Mouse (Mus musculus) myocyte (in vitro differentiated cells): Measurements from ENCODE around the gene Hectd3. TPM values are rescaled to one million over a fixed set of nuclear protein-coding genes. Genes with fewer than 3 reads are reported as not detected.
A peak's percentile ranks its signal among the peaks of the same experiment; 100 is the strongest.

ENCODE experiments used
- H3K27me3 ChIP-seq: one replicate; pipeline ENCODE4 v1.6.1; 2011; ENCODE audit not compliant: control insufficient read depth, insufficient read depth, insufficient read length
- H3K36me3 ChIP-seq: one replicate; pipeline ENCODE4 v1.6.1; 2011; ENCODE audit not compliant: control insufficient read depth, insufficient read depth
- H3K4me2 ChIP-seq: one replicate; pipeline ENCODE4 v1.6.1; 2011; ENCODE audit warnings: low read depth, control low read depth
- H3K4me3 ChIP-seq: one replicate; pipeline ENCODE4 v1.5.1; 2011; ENCODE audit warnings: mild to moderate bottlenecking, control low read depth, moderate library complexity
- H3K79me2 ChIP-seq: one replicate; pipeline ENCODE4 v1.6.1; 2011; ENCODE audit not compliant: control insufficient read depth, insufficient read depth
- H3ac ChIP-seq: one replicate; pipeline ENCODE4 v1.6.1; 2011; ENCODE audit not compliant: control insufficient read depth, insufficient read length
- CEBPB ChIP-seq: IDR thresholded peaks from 2 replicates; pipeline ENCODE4 v1.6.1; 2011; ENCODE audit warnings: mild to moderate bottlenecking, moderate library complexity; ENCODE audit not compliant: poor library complexity, insufficient read depth, severe bottlenecking
- E2F4 ChIP-seq: IDR thresholded peaks from one replicate; pipeline ENCODE4 v1.6.1; 2011; ENCODE audit warnings: mild to moderate bottlenecking, control low read depth, moderate library complexity; ENCODE audit not compliant: insufficient read depth
- MAX ChIP-seq: IDR thresholded peaks from one replicate; pipeline ENCODE4 v1.6.1; 2011; ENCODE audit warnings: low read depth, mild to moderate bottlenecking, control low read depth
- MYOD1 ChIP-seq, 3 experiments: IDR thresholded peaks; one replicate each; pipeline ENCODE4 v1.6.1; 2011; ENCODE audit warnings: control low read depth in 2 of 3, low read depth in 2 of 3, mild to moderate bottlenecking in 2 of 3, moderate library complexity in 1 of 3; ENCODE audit not compliant: insufficient read length in 2 of 3, control insufficient read depth in 1 of 3
- MYOG ChIP-seq, 3 experiments: IDR thresholded peaks; one replicate each; pipeline ENCODE4 v1.6.1; 2011; ENCODE audit warnings: control low read depth in 2 of 3, low read depth in 2 of 3, mild to moderate bottlenecking in 2 of 3; ENCODE audit not compliant: insufficient read length in 2 of 3, control insufficient read depth in 1 of 3, insufficient read depth in 1 of 3
- POLR2A ChIP-seq: IDR thresholded peaks from one replicate; pipeline ENCODE4 v1.6.1; 2011; ENCODE audit warnings: low read depth, mild to moderate bottlenecking, control low read depth, moderate library complexity; ENCODE audit not compliant: insufficient read length
- POLR2AphosphoS2 ChIP-seq: IDR thresholded peaks from one replicate; pipeline ENCODE4 v1.6.1; 2011; ENCODE audit warnings: low read depth, control low read depth; ENCODE audit not compliant: insufficient read length
- REST ChIP-seq: IDR thresholded peaks from one replicate; pipeline ENCODE4 v1.6.1; 2011; ENCODE audit warnings: mild to moderate bottlenecking, control low read depth, moderate library complexity; ENCODE audit not compliant: insufficient read depth, insufficient read length
- SRF ChIP-seq: IDR thresholded peaks from one replicate; pipeline ENCODE4 v1.6.1; 2011; ENCODE audit warnings: low read depth; ENCODE audit not compliant: control insufficient read depth, insufficient read length
- TCF12 ChIP-seq: IDR thresholded peaks from one replicate; pipeline ENCODE4 v1.6.1; 2011; ENCODE audit warnings: mild to moderate bottlenecking, control low read depth; ENCODE audit not compliant: poor library complexity, insufficient read depth, severe bottlenecking
- TCF3 ChIP-seq: IDR thresholded peaks from one replicate; pipeline ENCODE4 v1.6.1; 2011; ENCODE audit warnings: low read depth, control low read depth; ENCODE audit not compliant: insufficient read length
- USF1 ChIP-seq: IDR thresholded peaks from one replicate; pipeline ENCODE4 v1.6.1; 2011; ENCODE audit warnings: low read depth, mild to moderate bottlenecking, control low read depth, moderate library complexity
- polyA plus RNA-seq: library from polyadenylated mRNA; unstranded; fragments of >200 nt; fragmentation: generic; extraction: Trizol; gene quantifications from one replicate; pipeline ENCODE4 v1.2.1, GENCODE M21; 2012; ENCODE audit warnings: missing spikeins

Gene Hectd3
- polyA plus RNA-seq, 1 experiment, result 28.7 TPM

GRCm38 (mm10) chr4:116986400-116987121, 8.6 kb upstream of the Hectd3 start:
- Histone ChIP-seq H3K4me2 (no peak overlapping the region), H3K36me3 (peaks cover 9% of the 10 kb centered on the region), H3K4me3 (no peak overlapping the region), H3K27me3 (no peaks in the 10 kb centered on the region), H3K79me2 (no peaks in the 10 kb centered on the region), H3ac (no peak overlapping the region)
- peak in 2 of 3 experiments; percentile 94 to 95 for TF ChIP-seq MYOG (IDR thresholded peaks at IDR 0.05; ENCODE audit: control insufficient read depth in 1 of 3, insufficient read depth in 1 of 3, insufficient read length in 2 of 3, low read depth in 2 of 3)
- TF ChIP-seq TCF3, result peak; percentile 73
- no peak for TF ChIP-seq POLR2A
- TF ChIP-seq USF1, result no peak
- TF ChIP-seq MAX, result no peak
- TF ChIP-seq E2F4, result no peak
- TF ChIP-seq REST, result no peak
- TF ChIP-seq TCF12, result peak; percentile 17
- TF ChIP-seq MYOD1 (IDR thresholded peaks at IDR 0.05; ENCODE audit: control insufficient read depth in 1 of 3, insufficient read length in 2 of 3, low read depth in 2 of 3), result peak in 2 of 3 experiments; percentile 97 to 98
- TF ChIP-seq POLR2AphosphoS2, result no peak
- no peak for TF ChIP-seq CEBPB
- no peak for TF ChIP-seq SRF

- TF ChIP-seq POLR2A, result no peak
- TF ChIP-seq E2F4, result no peak
- TF ChIP-seq SRF, result no peak
- TF ChIP-seq POLR2AphosphoS2, result no peak
- TF ChIP-seq CEBPB, result no peak
- no peak for TF ChIP-seq MYOG (IDR thresholded peaks at IDR 0.05; ENCODE audit: control insufficient read depth in 1 of 3, insufficient read depth in 1 of 3, insufficient read length in 2 of 3, low read depth in 2 of 3)
- TF ChIP-seq MYOD1 (IDR thresholded peaks at IDR 0.05; ENCODE audit: control insufficient read depth in 1 of 3, insufficient read length in 2 of 3, low read depth in 2 of 3), result no peak
- TF ChIP-seq TCF12, result no peak
- no peak for TF ChIP-seq REST
- TF ChIP-seq MAX, result no peak
- TF ChIP-seq USF1, result no peak
- TF ChIP-seq TCF3, result no peak
- Histone ChIP-seq H3K27me3 (no peaks in the 10 kb centered on the region), H3K4me2 (no peak overlapping the region)
Measured at GRCm38 (mm10) chr4:116987122-116987456, 8.0 kb upstream of the Hectd3 start.

GRCm38 (mm10) chr4:116989731-116990130, 5.4 kb upstream of the Hectd3 start:
- TF ChIP-seq USF1 (no peak), MAX (no peak), SRF (no peak), POLR2A (no peak), TCF12 (no peak), REST (no peak), TCF3 (no peak), MYOG (IDR thresholded peaks at IDR 0.05; ENCODE audit: control insufficient read depth in 1 of 3, insufficient read depth in 1 of 3, insufficient read length in 2 of 3, low read depth in 2 of 3) (no peak), MYOD1 (IDR thresholded peaks at IDR 0.05; ENCODE audit: control insufficient read depth in 1 of 3, insufficient read length in 2 of 3, low read depth in 2 of 3) (no peak), POLR2AphosphoS2 (no peak), E2F4 (no peak), CEBPB (no peak)
- Histone ChIP-seq H3K4me2 (no peak overlapping the region), H3ac (no peak overlapping the region), H3K27me3 (no peaks in the 10 kb centered on the region), H3K36me3 (peaks cover 9% of the 10 kb centered on the region), H3K4me3 (no peak overlapping the region), H3K79me2 (no peaks in the 10 kb centered on the region)

More at GRCm38 (mm10) chr4:116987122-116987456, 8.0 kb upstream of the Hectd3 start:
- Histone ChIP-seq H3K79me2 (no peaks in the 10 kb centered on the region), H3ac (no peak overlapping the region), H3K4me3 (no peak overlapping the region), H3K36me3 (peaks cover 9% of the 10 kb centered on the region)

GRCm38 (mm10) chr4:116991366-116991765, 3.8 kb upstream of the Hectd3 start:
- Histone ChIP-seq H3K27me3 (no peaks in the 10 kb centered on the region), H3K4me3 (no peak overlapping the region), H3K4me2 (no peak overlapping the region), H3K79me2 (no peaks in the 10 kb centered on the region), H3K36me3 (peaks cover 9% of the 10 kb centered on the region), H3ac (no peak overlapping the region)
- peak in 2 of 3 experiments; percentile 30 to 46 for TF ChIP-seq MYOD1 (IDR thresholded peaks at IDR 0.05; ENCODE audit: control insufficient read depth in 1 of 3, insufficient read length in 2 of 3, low read depth in 2 of 3)
- no peak for TF ChIP-seq REST
